Mouse (Mus musculus): ENCODE results near the gene Wipf3.

- no peak for TF ChIP-seq CTCF (IDR thresholded peaks at IDR 0.05; ENCODE audit: extremely low read depth, insufficient read depth, insufficient read length, insufficient replicate concordance)
- no peak for TF ChIP-seq POLR2A (IDR thresholded peaks at IDR 0.05; ENCODE audit: low read depth, low read length)
These were observed 23.3 kb upstream of the Wipf3 start for GRCm38 (mm10) chr6:54406116-54406515.

All from spleen, adult 2 months (tissue).